Mouse (Mus musculus): ENCODE data around the gene Nxnl1. TPM values are rescaled to one million over a fixed set of nuclear protein-coding genes. Genes with fewer than 3 reads are reported as not detected.

Gene Nxnl1
- 0.04 TPM in 1 of 2 replicates, not detected in the other for total RNA-seq (2012; rRNA removed)
- total RNA-seq (2014; rRNA removed), result not detected in 2 replicates
- polyA plus RNA-seq (2012; ENCODE audit: insufficient read length, low read depth), result 0.08 TPM in 1 of 2 replicates, not detected in the other

- TF ChIP-seq ZKSCAN1 (IDR thresholded peaks at IDR 0.05; ENCODE audit: borderline replicate concordance, low read depth, low read length) (no peak), HCFC1 (IDR thresholded peaks at IDR 0.05; ENCODE audit: low read depth, low read length) (no peak), NELFE (IDR thresholded peaks at IDR 0.05; ENCODE audit: low read depth, low read length) (no peak), TBP (conservative IDR thresholded peaks at IDR 0.05; ENCODE audit: low read depth, low read length) (no peak), EP300 (IDR thresholded peaks at IDR 0.05; ENCODE audit: low read length) (no peak), MAZ (IDR thresholded peaks at IDR 0.05; ENCODE audit: low read depth, low read length) (no peak), MAFK (IDR thresholded peaks at IDR 0.05; ENCODE audit: insufficient replicate concordance, low read length) (no peak), UBTF (IDR thresholded peaks at IDR 0.05; ENCODE audit: low read depth, low read length) (no peak), CTCF (conservative IDR thresholded peaks at IDR 0.05 in 1 of 2, IDR thresholded peaks at IDR 0.05 in 1 of 2; ENCODE audit: low read depth in 2 of 2, low read length in 2 of 2) (no peak), POLR2AphosphoS2 (IDR thresholded peaks at IDR 0.05; ENCODE audit: low read depth, low read length) (no peak), BHLHE40 (IDR thresholded peaks at IDR 0.05; ENCODE audit: low read depth, low read length) (no peak), USF2 (conservative IDR thresholded peaks at IDR 0.05; ENCODE audit: low read depth, low read length) (no peak), ZNF384 (IDR thresholded peaks at IDR 0.05; ENCODE audit: low read depth, low read length) (no peak), RAD21 (IDR thresholded peaks at IDR 0.05; ENCODE audit: low read depth, low read length) (no peak), PAX5 (IDR thresholded peaks at IDR 0.05; ENCODE audit: low read length) (no peak)
- in situ Hi-C loops (cut with MboI; ENCODE audit: low pct_ligation_motif_present, low pct_unique_long_range_greater_than_20kb, low sequenced_read_pairs) (no loop called here), dilution Hi-C loops (cut with MboI; ENCODE audit: extremely low pct_ligation_motif_present, extremely low pct_unique_long_range_greater_than_20kb, low sequenced_read_pairs) (no loop called here)
- Histone ChIP-seq H3K36me3 (replicated peaks in 1 of 2; ENCODE audit: control insufficient read depth in 1 of 2, insufficient read depth in 1 of 2, low read length in 1 of 2) (no peaks in the 10 kb centered on the region), H3K27ac (ENCODE audit: insufficient read depth, low read depth) (no peak within 1 kb of the TSS), H3K9ac (ENCODE audit: insufficient read depth, low read depth) (no peak within 1 kb of the TSS), H3K4me3 (replicated peaks in 1 of 3; ENCODE audit: low read depth in 2 of 3, low read length in 2 of 3, poor library complexity in 1 of 3) (no peak within 1 kb of the TSS), H3K9me3 (replicated peaks; ENCODE audit: low read length) (peaks cover 16% of the 10 kb centered on the region), H3K4me2 (ENCODE audit: insufficient read depth, low read depth, poor library complexity, severe bottlenecking) (no peak within 1 kb of the TSS), H3K4me1 (ENCODE audit: control insufficient read depth in 1 of 2, insufficient read depth in 2 of 2) (peaks cover 5 to 22% of the 10 kb centered on the region in 2 experiments; a peak in 3 of 4 replicates), H3K79me2 (replicated peaks; ENCODE audit: control insufficient read depth, extremely low read depth, insufficient read depth, poor library complexity, severe bottlenecking) (no peaks in the 10 kb centered on the region), H3K27me3 (replicated peaks) (peaks cover 12% of the 10 kb centered on the region)
- no peak for DNase-seq (ENCODE audit: extremely low read depth)
Measured at GRCm38 (mm10) chr8:71566501-71566900, at the start of gene Nxnl1. TSS of gene Nxnl1 (minus strand) at chr8:71566601.

GRCm38 (mm10) chr8:71613418-71613817, 47.0 kb upstream of the Nxnl1 start:
- Histone ChIP-seq H3K4me2 (ENCODE audit: insufficient read depth, low read depth, poor library complexity, severe bottlenecking) (0 out of 2 replicates have a peak overlapping the region, but pooled peaks have one; percentile 83), H3K9ac (ENCODE audit: insufficient read depth, low read depth) (no peak overlapping the region), H3K9me3 (replicated peaks; ENCODE audit: low read length) (peaks cover 4% of the 10 kb centered on the region), H3K79me2 (replicated peaks; ENCODE audit: control insufficient read depth, extremely low read depth, insufficient read depth, poor library complexity, severe bottlenecking) (peaks cover 20% of the 10 kb centered on the region), H3K27me3 (replicated peaks) (no peaks in the 10 kb centered on the region), H3K36me3 (replicated peaks in 1 of 2; ENCODE audit: control insufficient read depth in 1 of 2, insufficient read depth in 1 of 2, low read length in 1 of 2) (peaks cover 40 to 74% of the 10 kb centered on the region in 2 experiments), H3K4me1 (ENCODE audit: control insufficient read depth in 1 of 2, insufficient read depth in 2 of 2) (peaks cover 16 to 49% of the 10 kb centered on the region in 2 experiments), H3K4me3 (replicated peaks in 1 of 3; ENCODE audit: low read depth in 2 of 3, low read length in 2 of 3, poor library complexity in 1 of 3) (peak overlapping the region in 1 of 3 experiments; percentile 86), H3K27ac (ENCODE audit: insufficient read depth, low read depth) (peak overlapping the region; percentile 7; the same call in 1 of the 2 replicates)
- no peak for DNase-seq (ENCODE audit: extremely low read depth)
- in situ Hi-C loops (cut with MboI; ENCODE audit: low pct_ligation_motif_present, low pct_unique_long_range_greater_than_20kb, low sequenced_read_pairs), result no loop called here
- dilution Hi-C loops (cut with MboI; ENCODE audit: extremely low pct_ligation_motif_present, extremely low pct_unique_long_range_greater_than_20kb, low sequenced_read_pairs), result no loop called here
- TF ChIP-seq EP300 (IDR thresholded peaks at IDR 0.05; ENCODE audit: low read length) (0 out of 2 replicates have a peak, but pooled peaks have one; percentile 33), ZKSCAN1 (IDR thresholded peaks at IDR 0.05; ENCODE audit: borderline replicate concordance, low read depth, low read length) (no peak), ELF1 (IDR thresholded peaks at IDR 0.05; ENCODE audit: low read depth, low read length) (peak; percentile 77), BHLHE40 (IDR thresholded peaks at IDR 0.05; ENCODE audit: low read depth, low read length) (0 out of 2 replicates have a peak, but pooled peaks have one; percentile 16)
